Mouse (Mus musculus): ENCODE measurements around the gene Pkig. TPM values are rescaled to one million over a fixed set of nuclear protein-coding genes. Genes with fewer than 3 reads are reported as not detected.
A peak's percentile ranks its signal among the peaks of the same experiment; 100 is the strongest.

Gene Pkig
- polyA plus RNA-seq, 1 experiment from 2014 or later: 39.4 TPM

- WGBS (ENCODE audit: missing documents): 44% methylated on average over 9 of the region's 9 CpGs
- no peak overlapping the region for H3K27ac ChIP-seq
- peaks cover 29% of the 10 kb centered on the region; the same call in 1 of the 2 replicates for H3K36me3 ChIP-seq (ENCODE audit: inconsistent target)
- no peak overlapping the region for H3K4me3 ChIP-seq (ENCODE audit: inconsistent target)
- H3K79me2 ChIP-seq (ENCODE audit: inconsistent target): peaks cover 7% of the 10 kb centered on the region; the same call in 1 of the 2 replicates
These were observed 60.9 kb downstream of the Pkig start for GRCm38 (mm10) chr2:163718951-163719603.

GRCm38 (mm10) chr2:163719616-163720015, 61.4 kb downstream of the Pkig start:
- 56% methylated on average over 4 of the region's 4 CpGs for WGBS (ENCODE audit: missing documents)
- Histone ChIP-seq H3K79me2 (ENCODE audit: inconsistent target) (peaks cover 7% of the 10 kb centered on the region; the same call in 1 of the 2 replicates), H3K27ac (no peak overlapping the region), H3K4me3 (ENCODE audit: inconsistent target) (no peak overlapping the region), H3K36me3 (ENCODE audit: inconsistent target) (peaks cover 29% of the 10 kb centered on the region; the same call in 1 of the 2 replicates)

- Histone ChIP-seq H3K79me2 (ENCODE audit: inconsistent target) (peaks cover 2% of the 10 kb centered on the region; the same call in 1 of the 2 replicates), H3K4me3 (ENCODE audit: inconsistent target) (no peak overlapping the region), H3K36me3 (ENCODE audit: inconsistent target) (peaks cover 29% of the 10 kb centered on the region; the same call in 1 of the 2 replicates), H3K27ac (no peak overlapping the region)
- WGBS (ENCODE audit: missing documents): 91% methylated on average over 7 of the region's 7 CpGs
These were observed 64.4 kb downstream of the Pkig start for GRCm38 (mm10) chr2:163722550-163722949.

- no peak overlapping the region for H3K4me3 ChIP-seq (ENCODE audit: inconsistent target)
- H3K27ac ChIP-seq: no peak overlapping the region
- H3K36me3 ChIP-seq (ENCODE audit: inconsistent target): peaks cover 29% of the 10 kb centered on the region; the same call in 1 of the 2 replicates
- WGBS (ENCODE audit: missing documents): 92% methylated on average over 5 of the region's 5 CpGs
- no peaks in the 10 kb centered on the region for H3K79me2 ChIP-seq (ENCODE audit: inconsistent target)
These were observed 68.7 kb downstream of the Pkig start for GRCm38 (mm10) chr2:163726766-163727393.

- H3K27ac ChIP-seq: no peak overlapping the region
- 100% methylated on average over 4 of the region's 4 CpGs for WGBS (ENCODE audit: missing documents)
- H3K36me3 ChIP-seq (ENCODE audit: inconsistent target): peaks cover 15% of the 10 kb centered on the region; the same call in 1 of the 2 replicates
- no peaks in the 10 kb centered on the region for H3K79me2 ChIP-seq (ENCODE audit: inconsistent target)
- no peak overlapping the region for H3K4me3 ChIP-seq (ENCODE audit: inconsistent target)
These were observed 70.1 kb downstream of the Pkig start for GRCm38 (mm10) chr2:163728300-163728699.

GRCm38 (mm10) chr2:163732021-163732420, 73.8 kb downstream of the Pkig start:
- Histone ChIP-seq H3K79me2 (ENCODE audit: inconsistent target) (no peaks in the 10 kb centered on the region), H3K36me3 (ENCODE audit: inconsistent target) (peaks cover 7% of the 10 kb centered on the region; the same call in 1 of the 2 replicates), H3K27ac (no peak overlapping the region), H3K4me3 (ENCODE audit: inconsistent target) (no peak overlapping the region)
- 89% methylated on average over 11 of the region's 11 CpGs for WGBS (ENCODE audit: missing documents)

- H3K79me2 ChIP-seq (ENCODE audit: inconsistent target): no peaks in the 10 kb centered on the region
- H3K36me3 ChIP-seq (ENCODE audit: inconsistent target): peaks cover 2% of the 10 kb centered on the region; the same call in 1 of the 2 replicates
- WGBS (ENCODE audit: missing documents): 71% methylated on average over 9 of the region's 9 CpGs
- no peak overlapping the region for H3K27ac ChIP-seq
- no peak overlapping the region for H3K4me3 ChIP-seq (ENCODE audit: inconsistent target)
These were observed 77.0 kb downstream of the Pkig start for GRCm38 (mm10) chr2:163735163-163735562.

GRCm38 (mm10) chr2:163735980-163736379, 77.8 kb downstream of the Pkig start:
- 40% methylated on average over 4 of the region's 6 CpGs for WGBS (ENCODE audit: missing documents)
- Histone ChIP-seq H3K27ac (no peak overlapping the region), H3K36me3 (ENCODE audit: inconsistent target) (no peaks in the 10 kb centered on the region), H3K79me2 (ENCODE audit: inconsistent target) (no peaks in the 10 kb centered on the region), H3K4me3 (ENCODE audit: inconsistent target) (no peak overlapping the region)

- no peak overlapping the region for H3K4me3 ChIP-seq (ENCODE audit: inconsistent target)
- H3K79me2 ChIP-seq (ENCODE audit: inconsistent target): no peaks in the 10 kb centered on the region
- WGBS (ENCODE audit: missing documents): 94% methylated on average over 5 of the region's 5 CpGs
- H3K27ac ChIP-seq: no peak overlapping the region
- H3K36me3 ChIP-seq (ENCODE audit: inconsistent target): no peaks in the 10 kb centered on the region
These were observed 84.5 kb downstream of the Pkig start for GRCm38 (mm10) chr2:163742656-163743055.

GRCm38 (mm10) chr2:163743357-163743756, 85.2 kb downstream of the Pkig start:
- Histone ChIP-seq H3K4me3 (ENCODE audit: inconsistent target) (no peak overlapping the region), H3K79me2 (ENCODE audit: inconsistent target) (no peaks in the 10 kb centered on the region), H3K36me3 (ENCODE audit: inconsistent target) (no peaks in the 10 kb centered on the region), H3K27ac (no peak overlapping the region)
- WGBS (ENCODE audit: missing documents): 47% methylated on average over 6 of the region's 6 CpGs

- H3K27ac ChIP-seq: no peak overlapping the region
- WGBS (ENCODE audit: missing documents): 23% methylated on average over 10 of the region's 10 CpGs
- no peaks in the 10 kb centered on the region for H3K79me2 ChIP-seq (ENCODE audit: inconsistent target)
- no peaks in the 10 kb centered on the region for H3K36me3 ChIP-seq (ENCODE audit: inconsistent target)
- no peak overlapping the region for H3K4me3 ChIP-seq (ENCODE audit: inconsistent target)
These were observed 86.8 kb downstream of the Pkig start for GRCm38 (mm10) chr2:163744801-163745570.

- H3K79me2 ChIP-seq (ENCODE audit: inconsistent target): no peaks in the 10 kb centered on the region
- peak within 1 kb of the TSS; percentile 37 for H3K4me3 ChIP-seq (ENCODE audit: inconsistent target)
- H3K36me3 ChIP-seq (ENCODE audit: inconsistent target): no peaks in the 10 kb centered on the region
- H3K27ac ChIP-seq: no peak within 1 kb of the TSS
- 3% methylated on average over 50 of the region's 57 CpGs for WGBS (ENCODE audit: missing documents)
These were observed 91.7 kb downstream of the Pkig start, which contains the start of gene Ada for GRCm38 (mm10) chr2:163749647-163750611. Gene Ada (minus strand): TSS chr2:163750239.

- Histone ChIP-seq H3K4me3 (ENCODE audit: inconsistent target) (no peak overlapping the region), H3K36me3 (ENCODE audit: inconsistent target) (no peaks in the 10 kb centered on the region), H3K79me2 (ENCODE audit: inconsistent target) (no peaks in the 10 kb centered on the region), H3K27ac (no peak overlapping the region)
- WGBS (ENCODE audit: missing documents): 26% methylated on average over 5 of the region's 5 CpGs
These were observed 96.0 kb downstream of the Pkig start for GRCm38 (mm10) chr2:163754228-163754627.

GRCm38 (mm10) chr2:163756723-163757122, 98.5 kb downstream of the Pkig start:
- no peaks in the 10 kb centered on the region for H3K36me3 ChIP-seq (ENCODE audit: inconsistent target)
- WGBS (ENCODE audit: missing documents): 95% methylated on average over 2 of the region's 2 CpGs
- no peak overlapping the region for H3K27ac ChIP-seq
- H3K79me2 ChIP-seq (ENCODE audit: inconsistent target): no peaks in the 10 kb centered on the region
- no peak overlapping the region for H3K4me3 ChIP-seq (ENCODE audit: inconsistent target)
